Mouse (Mus musculus) heart, adult 8-10 months (tissue): ENCODE data around the gene C1ql4. TPM values are rescaled to one million over a fixed set of nuclear protein-coding genes. Genes with fewer than 3 reads are reported as not detected.
A peak's percentile ranks its signal among the peaks of the same experiment; 100 is the strongest.
"Not testable (repeated sequence)": the region's sequence is repeated elsewhere in the genome, so short reads cannot be mapped to it uniquely, and the experiment has no call there.

Experiments used
- DNase-seq: peaks from one replicate; pipeline ENCODE4 v3.0.0; 2022; ENCODE audit warnings: low spot score
- total RNA-seq, 4 experiments: library from RNA; stranded (reverse); gene quantifications; 2 replicates each; pipeline ENCODE4 v1.2.4; 2022

The C1ql4 gene
- total RNA-seq, 4 experiments from 2014 or later, result not detected

- DNase-seq, result peak; percentile 98
Observed at GRCm38 (mm10) chr15:99074600-99075333, 12.8 kb downstream of the C1ql4 start.

GRCm38 (mm10) chr15:99074019-99074599, 13.5 kb downstream of the C1ql4 start, which contains the start of gene Troap:
Gene Troap, plus strand, starts transcription at chr15:99074575.
- DNase-seq, result no peak

GRCm38 (mm10) chr15:99071988-99072387, 15.6 kb downstream of the C1ql4 start:
- DNase-seq, result no peak

- no peak for DNase-seq
Observed at GRCm38 (mm10) chr15:99065557-99066165, 22.0 kb downstream of the C1ql4 start.

- DNase-seq, result no peak
Observed at GRCm38 (mm10) chr15:99056332-99056731, 31.3 kb downstream of the C1ql4 start.

GRCm38 (mm10) chr15:99055511-99055961, 32.1 kb downstream of the C1ql4 start:
- no peak for DNase-seq

- no peak for DNase-seq
Observed at GRCm38 (mm10) chr15:99055040-99055439, 32.6 kb downstream of the C1ql4 start, which contains the start of gene Prph. Gene Prph, plus strand, starts transcription at chr15:99055174.

- no peak for DNase-seq
Observed at GRCm38 (mm10) chr15:99053373-99053772, 34.2 kb downstream of the C1ql4 start.

GRCm38 (mm10) chr15:99049473-99050253, 38.0 kb downstream of the C1ql4 start:
- peak; percentile 53 for DNase-seq

GRCm38 (mm10) chr15:99045734-99046133, 41.9 kb downstream of the C1ql4 start:
- DNase-seq, result not testable (repeated sequence)

GRCm38 (mm10) chr15:99044854-99045253, 42.8 kb downstream of the C1ql4 start:
- no peak for DNase-seq

GRCm38 (mm10) chr15:99042334-99042733, 45.3 kb downstream of the C1ql4 start:
- DNase-seq, result no peak

GRCm38 (mm10) chr15:99040920-99041856, 46.4 kb downstream of the C1ql4 start:
- no peak for DNase-seq

GRCm38 (mm10) chr15:99039996-99040919, 47.4 kb downstream of the C1ql4 start:
- no peak for DNase-seq

GRCm38 (mm10) chr15:99039306-99039705, 48.3 kb downstream of the C1ql4 start:
- no peak for DNase-seq

- no peak for DNase-seq
Observed at GRCm38 (mm10) chr15:99038797-99039196, 48.8 kb downstream of the C1ql4 start.

- DNase-seq, result no peak
Observed at GRCm38 (mm10) chr15:99038025-99038424, 49.6 kb downstream of the C1ql4 start.

GRCm38 (mm10) chr15:99036249-99036905, 51.2 kb downstream of the C1ql4 start:
- DNase-seq, result peak; percentile 51

- DNase-seq, result no peak
Observed at GRCm38 (mm10) chr15:99035431-99035830, 52.2 kb downstream of the C1ql4 start.
